Mouse (Mus musculus): ENCODE measurements at regions not wholly inside any gene's neighbourhood (a gene's known extent, or its start where the extent isn't known, plus 50 kb on each side); places are given as distances from the start of the nearest gene placed in this dataset.

DNA sequence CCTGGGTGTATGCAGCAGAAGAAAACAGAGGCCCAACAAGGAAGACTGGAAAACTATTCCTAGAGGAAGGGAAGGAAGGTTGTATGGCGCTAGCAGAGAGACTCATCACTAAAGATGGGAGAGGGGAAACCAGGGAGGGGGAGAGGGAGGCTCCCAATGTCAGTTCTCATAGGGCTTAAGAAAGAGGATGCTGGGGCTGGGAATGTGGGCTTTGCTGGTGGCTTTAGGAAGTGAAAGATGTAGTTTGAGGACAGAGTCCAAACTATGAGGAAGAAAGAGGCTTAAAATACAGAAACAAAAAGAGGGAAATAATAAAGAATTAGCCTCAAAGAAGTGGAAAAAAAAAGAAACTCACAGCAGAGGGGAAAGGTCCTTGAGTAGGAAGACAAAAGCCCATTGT is 357.0 kb downstream of the Foxo1 start:
- TF ChIP-seq CTCF (IDR thresholded peaks at IDR 0.05; ENCODE audit: low read depth, low read length) (no peak), POLR2A (IDR thresholded peaks at IDR 0.05; ENCODE audit: borderline replicate concordance, low read depth, low read length) (no peak)

Data from bone marrow macrophage, adult 2 months (primary cell).